11 mouse cellular contexts compared by ENCODE assay signal in genomic region chr8:125526999-125527398, GRCm38 (mm10). TPM values are rescaled to one million over a fixed set of nuclear protein-coding genes. Genes with fewer than 3 reads are reported as not detected.
DNase-seq lines count a peak whose midpoint lies in the region; ATAC-seq and TF ChIP-seq lines count a peak whose summit lies in the region.
"Had no signal": no experiment of that assay in that cellular context is flagged by ENCODE, and none has a peak within 500 bp of the region (broad histone marks: within the 10 kb centered on the region; RNA-seq: fewer than 3 reads in every experiment).

No protein-coding gene starts in this region.

- no peak overlapping the region for H3K4me2 ChIP-seq in heart, postnatal 0 days (ENCODE audit: low read depth, low read length)
- no peak overlapping the region for H3K4me2 ChIP-seq in forebrain, postnatal 0 days (ENCODE audit: low read depth)
- H3K4me2 ChIP-seq in midbrain, embryonic 14.5 days (ENCODE audit: low read length), result no peak overlapping the region
- no peak overlapping the region for H3K4me2 ChIP-seq in intestine, embryonic 15.5 days (replicated peaks)
- H3K4me2 ChIP-seq: liver, embryonic 15.5 days had no signal

- no peak for TF ChIP-seq CTCF in heart, postnatal 0 days (IDR thresholded peaks at IDR 0.05; ENCODE audit: low read depth)
- no peak for TF ChIP-seq CTCF in forebrain, postnatal 0 days (IDR thresholded peaks at IDR 0.05; ENCODE audit: low read depth)

- H3K27ac ChIP-seq in heart, postnatal 0 days (ENCODE audit: low read depth), result peak overlapping the region; percentile 28; the same call in 1 of the 2 replicates
- peak overlapping the region; percentile 76 for H3K27ac ChIP-seq in embryonic facial prominence, embryonic 10.5 days (replicated peaks)
- H3K27ac ChIP-seq in forebrain, postnatal 0 days (ENCODE audit: low read depth, low read length), result no peak overlapping the region
- peak overlapping the region; percentile 53 for H3K27ac ChIP-seq in midbrain, embryonic 14.5 days (replicated peaks; ENCODE audit: low read depth, low read length)
- H3K27ac ChIP-seq in intestine, embryonic 15.5 days, result no peak overlapping the region
- H3K27ac ChIP-seq: liver, embryonic 15.5 days had no signal

- no peak overlapping the region for H3K4me3 ChIP-seq in heart, postnatal 0 days (ENCODE audit: low read depth, low read length)
- H3K4me3 ChIP-seq in embryonic facial prominence, embryonic 10.5 days, result peak overlapping the region; percentile 33; the same call in 1 of the 2 replicates
- H3K4me3 ChIP-seq in forebrain, postnatal 0 days (ENCODE audit: low read depth, low read length), result no peak overlapping the region
- no peak overlapping the region for H3K4me3 ChIP-seq in midbrain, embryonic 14.5 days (replicated peaks; ENCODE audit: low read depth, low read length)
- no peak overlapping the region for H3K4me3 ChIP-seq in intestine, embryonic 15.5 days (replicated peaks)
- H3K4me3 ChIP-seq: liver, embryonic 15.5 days had no signal

- no peak overlapping the region for H3K9ac ChIP-seq in heart, postnatal 0 days (replicated peaks; ENCODE audit: low read depth, low read length)
- H3K9ac ChIP-seq in forebrain, postnatal 0 days, result no peak overlapping the region
- no peak overlapping the region for H3K9ac ChIP-seq in midbrain, embryonic 14.5 days (replicated peaks; ENCODE audit: low read length)
- no peak overlapping the region for H3K9ac ChIP-seq in intestine, embryonic 15.5 days
- H3K9ac ChIP-seq: liver, embryonic 15.5 days had no signal

- 19% methylated on average over 7 of the region's 7 CpGs for WGBS in heart, postnatal 0 days
- 11% methylated on average over 7 of the region's 7 CpGs for WGBS in embryonic facial prominence, embryonic 10.5 days
- WGBS in forebrain, postnatal 0 days, result 16% methylated on average over 7 of the region's 7 CpGs
- WGBS in midbrain, embryonic 14.5 days, result 7% methylated on average over 7 of the region's 7 CpGs
- WGBS in intestine, embryonic 15.5 days, result 31% methylated on average over 7 of the region's 7 CpGs

- DNase-seq in heart, postnatal 0 days (ENCODE audit: low spot score), result no peak
- DNase-seq in heart, adult 9 months (ENCODE audit: low spot score in 2 of 2), result no peak
- DNase-seq in embryonic facial prominence, embryonic 10.5 days (ENCODE audit: low spot score), result peak; percentile 44
- no peak for DNase-seq in forebrain, postnatal 0 days
- peak; percentile 69 for DNase-seq in midbrain, embryonic 14.5 days
- no peak for DNase-seq in right cerebral cortex, postnatal 10 days (ENCODE audit: low spot score in 2 of 2)
- DNase-seq in lung, adult 18-20 months, result no peak
- DNase-seq: B cell, adult 2 months had no signal

- ATAC-seq in heart, postnatal 0 days (ENCODE audit: insufficient read depth, low read depth), result no peak
- ATAC-seq in forebrain, postnatal 0 days, result peak; percentile 67; the same call in 1 of the 2 replicates
- no peak for ATAC-seq in midbrain, embryonic 14.5 days (ENCODE audit: low FRiP score, low TSS enrichment)
- ATAC-seq in intestine, embryonic 15.5 days, result no peak

- no peak for TF ChIP-seq EP300 in heart, postnatal 0 days (IDR thresholded peaks at IDR 0.05; ENCODE audit: low read depth)

- H3K27me3 ChIP-seq in heart, postnatal 0 days (ENCODE audit: control insufficient read depth, insufficient read depth, low read length), result no peaks in the 10 kb centered on the region
- H3K27me3 ChIP-seq in embryonic facial prominence, embryonic 10.5 days (replicated peaks; ENCODE audit: low read depth, poor library complexity, severe bottlenecking), result peaks cover 9% of the 10 kb centered on the region
- no peaks in the 10 kb centered on the region for H3K27me3 ChIP-seq in forebrain, postnatal 0 days (ENCODE audit: insufficient read depth, low read length)
- H3K27me3 ChIP-seq in midbrain, embryonic 14.5 days (ENCODE audit: control insufficient read depth, insufficient read depth, low read length), result no peaks in the 10 kb centered on the region
- H3K27me3 ChIP-seq in intestine, embryonic 15.5 days (replicated peaks), result no peaks in the 10 kb centered on the region
- H3K27me3 ChIP-seq: liver, embryonic 15.5 days had no signal

- H3K36me3 ChIP-seq in heart, postnatal 0 days (replicated peaks; ENCODE audit: control insufficient read depth, insufficient read depth, low read length), result no peaks in the 10 kb centered on the region
- H3K36me3 ChIP-seq in embryonic facial prominence, embryonic 10.5 days (replicated peaks), result no peaks in the 10 kb centered on the region
- H3K36me3 ChIP-seq in forebrain, postnatal 0 days (ENCODE audit: insufficient read depth), result no peaks in the 10 kb centered on the region
- no peaks in the 10 kb centered on the region for H3K36me3 ChIP-seq in midbrain, embryonic 14.5 days (ENCODE audit: control insufficient read depth, insufficient read depth, low read length)
- H3K36me3 ChIP-seq in intestine, embryonic 15.5 days, result no peaks in the 10 kb centered on the region
- H3K36me3 ChIP-seq: liver, embryonic 15.5 days had no signal

- H3K4me1 ChIP-seq in heart, postnatal 0 days (ENCODE audit: control insufficient read depth, insufficient read depth), result peaks cover 76% of the 10 kb centered on the region
- peaks cover 95% of the 10 kb centered on the region for H3K4me1 ChIP-seq in embryonic facial prominence, embryonic 10.5 days
- peaks cover 44% of the 10 kb centered on the region for H3K4me1 ChIP-seq in forebrain, postnatal 0 days (ENCODE audit: insufficient read depth)
- peaks cover 79% of the 10 kb centered on the region for H3K4me1 ChIP-seq in midbrain, embryonic 14.5 days (ENCODE audit: control insufficient read depth, insufficient read depth, low read length)
- H3K4me1 ChIP-seq in intestine, embryonic 15.5 days (replicated peaks), result peaks cover 23% of the 10 kb centered on the region

- no peaks in the 10 kb centered on the region for H3K9me3 ChIP-seq in heart, postnatal 0 days (replicated peaks; ENCODE audit: control insufficient read depth, low read length)
- H3K9me3 ChIP-seq in embryonic facial prominence, embryonic 10.5 days, result no peaks in the 10 kb centered on the region
- no peaks in the 10 kb centered on the region for H3K9me3 ChIP-seq in forebrain, postnatal 0 days (ENCODE audit: low read length)
- H3K9me3 ChIP-seq in midbrain, embryonic 14.5 days (ENCODE audit: control insufficient read depth, low read length), result no peaks in the 10 kb centered on the region
- H3K9me3 ChIP-seq in intestine, embryonic 15.5 days, result no peaks in the 10 kb centered on the region
- H3K9me3 ChIP-seq: liver, embryonic 15.5 days had no signal

RNA-seq across cellular contexts. Expression of gene Sipa1l2, which starts 42.6 kb away (rescaled TPM):
- total RNA-seq in heart, postnatal 0 days (2014; rRNA removed; ENCODE audit: low replicate concordance), result 65.8 and 66.1 TPM in 2 replicates
- polyA plus RNA-seq in heart, postnatal 0 days (2015; fragmentation: Nextera tagmentation; extraction: Ambion mirVana), result 12.3 and 13.6 TPM in 2 replicates
- 12.7 and 14.8 TPM in 2 replicates for polyA plus RNA-seq in embryonic facial prominence, embryonic 10.5 days (2016; fragmentation: Nextera tagmentation; extraction: Ambion mirVana)
- total RNA-seq in forebrain, postnatal 0 days (2014; rRNA removed), result 36.7 and 44.3 TPM in 2 replicates
- 8.7 and 10.6 TPM in 2 replicates for polyA plus RNA-seq in forebrain, postnatal 0 days (2015; fragmentation: Nextera tagmentation; extraction: Ambion mirVana)
- polyA plus RNA-seq in midbrain, embryonic 14.5 days (2014; fragmentation: Nextera tagmentation; extraction: Ambion mirVana), result 16.4 and 25.1 TPM in 2 replicates
- polyA plus RNA-seq in intestine, embryonic 15.5 days (2015; fragmentation: Nextera tagmentation; extraction: Ambion mirVana), result 7.4 and 7.6 TPM in 2 replicates
- total RNA-seq: MEL had no signal

Comparison
In these comparisons a context has a peak if more than half of its experiments do, and no peak if none do; other contexts are left out.
1. DNase-seq: peak in embryonic facial prominence, embryonic 10.5 days (single experiment) and midbrain, embryonic 14.5 days (single experiment); none in heart, postnatal 0 days (single experiment), heart, adult 9 months (0 of 2), forebrain, postnatal 0 days (single experiment), right cerebral cortex, postnatal 10 days (0 of 2) and lung, adult 18-20 months (0 of 2).
2. H3K27ac ChIP-seq: peak in heart, postnatal 0 days (single experiment), embryonic facial prominence, embryonic 10.5 days (single experiment) and midbrain, embryonic 14.5 days (single experiment); none in forebrain, postnatal 0 days (single experiment) and intestine, embryonic 15.5 days (single experiment).